Mouse (Mus musculus): ENCODE results near the gene Igfn1. TPM values are rescaled to one million over a fixed set of nuclear protein-coding genes. Genes with fewer than 3 reads are reported as not detected.

Gene Igfn1
- polyA plus RNA-seq, 1 experiment, result not detected

- Histone ChIP-seq H3K27ac (ENCODE audit: insufficient read depth, low read length) (no peak overlapping the region), H3K36me3 (ENCODE audit: control insufficient read depth, insufficient read depth, low read length) (no peaks in the 10 kb centered on the region), H3K4me1 (ENCODE audit: control insufficient read depth, insufficient read depth, insufficient read length) (no peaks in the 10 kb centered on the region), H3K4me3 (ENCODE audit: extremely low read depth, insufficient read depth, insufficient read length) (no peak overlapping the region), H3K27me3 (ENCODE audit: control insufficient read depth, insufficient read depth, low read length) (no peaks in the 10 kb centered on the region)
- WGBS, result 39% methylated on average over 4 of the region's 4 CpGs
- DNase-seq (ENCODE audit: low read depth in 1 of 2, low spot score in 2 of 2), result no peak
- TF ChIP-seq POLR2A (IDR thresholded peaks at IDR 0.05; ENCODE audit: low read depth, low read length) (no peak), CTCF (IDR thresholded peaks at IDR 0.05; ENCODE audit: extremely low read depth, insufficient read depth, insufficient read length, insufficient replicate concordance) (peak; percentile 23; the same call in 1 of the 2 replicates)
These were observed 47.7 kb downstream of the Igfn1 start for GRCm38 (mm10) chr1:135958483-135958882.

DNA sequence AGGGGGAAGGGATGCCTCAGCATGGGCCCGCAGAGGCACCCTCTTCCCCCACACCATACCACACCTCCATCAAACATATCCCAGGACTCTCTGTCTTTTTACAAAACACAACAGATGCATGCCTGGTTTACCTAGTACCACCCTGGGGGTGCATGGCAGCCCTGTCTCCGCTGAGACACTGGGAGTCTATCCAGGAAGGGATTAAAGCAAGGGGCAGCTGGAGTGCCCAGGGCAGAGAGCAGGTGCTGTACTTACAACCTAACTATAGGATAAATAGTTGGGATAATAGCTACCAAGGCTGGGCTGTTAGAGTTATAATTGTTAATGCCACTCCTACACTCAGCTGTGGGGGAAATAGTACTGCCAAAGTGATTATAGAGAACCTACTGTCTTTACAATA, 57.3 kb downstream of the Igfn1 start:
- WGBS, result 79% methylated on average over 2 of the region's 2 CpGs
- TF ChIP-seq POLR2A (IDR thresholded peaks at IDR 0.05; ENCODE audit: low read depth, low read length) (no peak), CTCF (IDR thresholded peaks at IDR 0.05; ENCODE audit: extremely low read depth, insufficient read depth, insufficient read length, insufficient replicate concordance) (no peak)

GRCm38 (mm10) chr1:135946247-135946646, 59.9 kb downstream of the Igfn1 start:
- DNase-seq (ENCODE audit: low read depth in 1 of 2, low spot score in 2 of 2), result no peak
- H3K4me3 ChIP-seq (ENCODE audit: extremely low read depth, insufficient read depth, insufficient read length), result no peak overlapping the region
- H3K36me3 ChIP-seq (ENCODE audit: control insufficient read depth, insufficient read depth, low read length), result no peaks in the 10 kb centered on the region
- TF ChIP-seq POLR2A (IDR thresholded peaks at IDR 0.05; ENCODE audit: low read depth, low read length) (no peak), CTCF (IDR thresholded peaks at IDR 0.05; ENCODE audit: extremely low read depth, insufficient read depth, insufficient read length, insufficient replicate concordance) (no peak)
- H3K27me3 ChIP-seq (ENCODE audit: control insufficient read depth, insufficient read depth, low read length), result no peaks in the 10 kb centered on the region
- H3K4me1 ChIP-seq (ENCODE audit: control insufficient read depth, insufficient read depth, insufficient read length), result no peaks in the 10 kb centered on the region
- no peak overlapping the region for H3K27ac ChIP-seq (ENCODE audit: insufficient read depth, low read length)
- WGBS, result 43% methylated on average over 4 of the region's 4 CpGs

More for the DNA sequence above, 57.3 kb downstream of the Igfn1 start:
- H3K4me3 ChIP-seq (ENCODE audit: extremely low read depth, insufficient read depth, insufficient read length), result no peak overlapping the region
- H3K4me1 ChIP-seq (ENCODE audit: control insufficient read depth, insufficient read depth, insufficient read length), result no peaks in the 10 kb centered on the region
- no peak overlapping the region for H3K27ac ChIP-seq (ENCODE audit: insufficient read depth, low read length)
- DNase-seq (ENCODE audit: low read depth in 1 of 2, low spot score in 2 of 2), result no peak
- H3K27me3 ChIP-seq (ENCODE audit: control insufficient read depth, insufficient read depth, low read length), result no peaks in the 10 kb centered on the region
- H3K36me3 ChIP-seq (ENCODE audit: control insufficient read depth, insufficient read depth, low read length), result no peaks in the 10 kb centered on the region

- Histone ChIP-seq H3K4me3 (ENCODE audit: extremely low read depth, insufficient read depth, insufficient read length) (no peak overlapping the region), H3K27me3 (ENCODE audit: control insufficient read depth, insufficient read depth, low read length) (no peaks in the 10 kb centered on the region), H3K36me3 (ENCODE audit: control insufficient read depth, insufficient read depth, low read length) (no peaks in the 10 kb centered on the region), H3K27ac (ENCODE audit: insufficient read depth, low read length) (no peak overlapping the region), H3K4me1 (ENCODE audit: control insufficient read depth, insufficient read depth, insufficient read length) (no peaks in the 10 kb centered on the region)
- peak; percentile 9 to 15 for DNase-seq (ENCODE audit: low read depth in 1 of 2, low spot score in 2 of 2)
- TF ChIP-seq POLR2A (IDR thresholded peaks at IDR 0.05; ENCODE audit: low read depth, low read length) (no peak), CTCF (IDR thresholded peaks at IDR 0.05; ENCODE audit: extremely low read depth, insufficient read depth, insufficient read length, insufficient replicate concordance) (peak; percentile 52; the same call in 1 of the 2 replicates)
- WGBS, result 11% methylated on average over 7 of the region's 7 CpGs
These were observed 60.4 kb downstream of the Igfn1 start for GRCm38 (mm10) chr1:135945711-135946110.

DNA sequence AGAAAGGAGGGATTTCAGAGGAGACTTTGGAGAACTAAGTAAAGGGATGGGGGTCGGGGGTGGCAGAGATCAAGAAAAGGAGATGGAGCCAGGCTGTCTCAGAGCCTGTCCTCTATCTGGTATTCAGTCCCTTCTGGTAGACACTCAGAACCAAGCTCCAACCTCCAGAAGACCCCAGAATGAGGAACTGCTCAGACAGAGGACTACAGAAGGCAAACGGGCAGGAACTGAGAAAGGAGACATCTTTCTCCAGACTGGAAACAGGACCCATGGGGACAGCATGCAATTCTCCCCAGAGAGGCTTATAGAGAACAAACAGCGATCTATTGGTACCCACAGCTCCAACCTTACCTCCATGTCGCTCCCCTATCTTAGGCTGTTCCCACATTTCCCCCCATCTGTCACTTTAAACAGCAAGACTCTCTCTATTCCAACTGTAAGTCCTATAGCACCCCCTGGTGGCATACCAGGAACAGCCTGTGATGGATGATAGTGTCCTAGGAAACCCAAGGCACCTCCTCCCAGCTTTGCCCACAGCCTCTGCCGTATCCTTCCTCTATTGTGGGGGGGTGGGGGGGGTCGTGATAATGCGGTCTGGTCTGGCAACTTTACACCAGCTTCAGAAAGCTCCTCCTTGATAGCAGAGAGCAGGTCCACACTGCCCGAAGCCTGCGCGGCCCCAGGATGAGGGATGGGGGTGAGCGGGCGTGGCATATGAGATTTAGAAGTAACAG, 61.4 kb downstream of the Igfn1 start:
- DNase-seq (ENCODE audit: low read depth in 1 of 2, low spot score in 2 of 2), result peak; percentile 7 to 45
- no peak overlapping the region for H3K4me3 ChIP-seq (ENCODE audit: extremely low read depth, insufficient read depth, insufficient read length)
- TF ChIP-seq POLR2A (IDR thresholded peaks at IDR 0.05; ENCODE audit: low read depth, low read length) (no peak), CTCF (IDR thresholded peaks at IDR 0.05; ENCODE audit: extremely low read depth, insufficient read depth, insufficient read length, insufficient replicate concordance) (peak; percentile 46; the same call in 1 of the 2 replicates)
- H3K4me1 ChIP-seq (ENCODE audit: control insufficient read depth, insufficient read depth, insufficient read length), result no peaks in the 10 kb centered on the region
- H3K27me3 ChIP-seq (ENCODE audit: control insufficient read depth, insufficient read depth, low read length), result no peaks in the 10 kb centered on the region
- H3K36me3 ChIP-seq (ENCODE audit: control insufficient read depth, insufficient read depth, low read length), result no peaks in the 10 kb centered on the region
- no peak overlapping the region for H3K27ac ChIP-seq (ENCODE audit: insufficient read depth, low read length)
- 40% methylated on average over 12 of the region's 12 CpGs for WGBS

- Histone ChIP-seq H3K4me1 (ENCODE audit: control insufficient read depth, insufficient read depth, insufficient read length) (no peaks in the 10 kb centered on the region), H3K27me3 (ENCODE audit: control insufficient read depth, insufficient read depth, low read length) (no peaks in the 10 kb centered on the region), H3K4me3 (ENCODE audit: extremely low read depth, insufficient read depth, insufficient read length) (no peak overlapping the region), H3K27ac (ENCODE audit: insufficient read depth, low read length) (no peak overlapping the region), H3K36me3 (ENCODE audit: control insufficient read depth, insufficient read depth, low read length) (no peaks in the 10 kb centered on the region)
- TF ChIP-seq POLR2A (IDR thresholded peaks at IDR 0.05; ENCODE audit: low read depth, low read length) (no peak), CTCF (IDR thresholded peaks at IDR 0.05; ENCODE audit: extremely low read depth, insufficient read depth, insufficient read length, insufficient replicate concordance) (no peak)
- WGBS, result 100% methylated on average over 2 of the region's 2 CpGs
- DNase-seq (ENCODE audit: low read depth in 1 of 2, low spot score in 2 of 2), result no peak
These were observed 62.4 kb downstream of the Igfn1 start for GRCm38 (mm10) chr1:135943713-135944112.

- DNase-seq (ENCODE audit: low read depth in 1 of 2, low spot score in 2 of 2), result no peak
- TF ChIP-seq POLR2A (IDR thresholded peaks at IDR 0.05; ENCODE audit: low read depth, low read length) (no peak), CTCF (IDR thresholded peaks at IDR 0.05; ENCODE audit: extremely low read depth, insufficient read depth, insufficient read length, insufficient replicate concordance) (no peak)
- Histone ChIP-seq H3K36me3 (ENCODE audit: control insufficient read depth, insufficient read depth, low read length) (no peaks in the 10 kb centered on the region), H3K27me3 (ENCODE audit: control insufficient read depth, insufficient read depth, low read length) (no peaks in the 10 kb centered on the region), H3K27ac (ENCODE audit: insufficient read depth, low read length) (no peak overlapping the region), H3K4me3 (ENCODE audit: extremely low read depth, insufficient read depth, insufficient read length) (no peak overlapping the region), H3K4me1 (ENCODE audit: control insufficient read depth, insufficient read depth, insufficient read length) (no peaks in the 10 kb centered on the region)
- WGBS, result 50% methylated on average over 7 of the region's 7 CpGs
These were observed 64.0 kb downstream of the Igfn1 start for GRCm38 (mm10) chr1:135942116-135942515.
